51 mouse cellular contexts compared by ENCODE assay signal in genomic region chr13:28096161-28096560, GRCm38 (mm10). TPM values are rescaled to one million over a fixed set of nuclear protein-coding genes. Genes with fewer than 3 reads are reported as not detected.
"Had no signal": no experiment of that assay in that cellular context is flagged by ENCODE, and none has a peak within 500 bp of the region (broad histone marks: within the 10 kb centered on the region; RNA-seq: fewer than 3 reads in every experiment).

No protein-coding gene starts in this region.

- H3K9me3 ChIP-seq: heart, embryonic 10.5 days; heart, embryonic 12.5 days; heart, embryonic 13.5 days; heart, embryonic 15.5 days; hindbrain, embryonic 10.5 days; hindbrain, embryonic 12.5 days; hindbrain, embryonic 13.5 days; hindbrain, embryonic 15.5 days; intestine, embryonic 15.5 days; kidney, embryonic 15.5 days had no signal

- ATAC-seq: hindbrain, embryonic 16.5 days; hindbrain, postnatal 0 days; inflammation-experienced regulatory T-cells, adult 6 months; intestine, embryonic 15.5 days; intestine, embryonic 16.5 days; intestine, postnatal 0 days had no signal

- H3K27me3 ChIP-seq: heart, embryonic 12.5 days; heart, embryonic 13.5 days; heart, embryonic 15.5 days; hindbrain, embryonic 12.5 days; hindbrain, embryonic 13.5 days; hindbrain, embryonic 15.5 days; intestine, embryonic 15.5 days; kidney, embryonic 15.5 days had no signal

- H3K4me3 ChIP-seq: heart, embryonic 10.5 days; heart, embryonic 12.5 days; heart, embryonic 13.5 days; heart, embryonic 15.5 days; hindbrain, embryonic 10.5 days; hindbrain, embryonic 12.5 days; hindbrain, embryonic 13.5 days; hindbrain, embryonic 15.5 days; intestine, embryonic 15.5 days; kidney, embryonic 15.5 days; layer of hippocampus, adult 2 months had no signal

- H3K27ac ChIP-seq: heart, embryonic 10.5 days; heart, embryonic 13.5 days; heart, embryonic 15.5 days; hindbrain, embryonic 10.5 days; hindbrain, embryonic 12.5 days; hindbrain, embryonic 13.5 days; hindbrain, embryonic 14.5 days; hindbrain, embryonic 15.5 days; hindbrain, postnatal 0 days; intestine, embryonic 15.5 days; kidney, embryonic 15.5 days; kidney, postnatal 0 days; layer of hippocampus, adult 2 months had no signal

- DNase-seq: heart, postnatal 10 days; heart, postnatal 14 days; heart, postnatal 36 days; heart, postnatal 4 days; kidney, adult 11 months; kidney, adult 18-20 months; kidney, adult 2 months; kidney, adult 8-10 months; kidney, adult 9 months; kidney, postnatal 10 days; kidney, postnatal 14 days; kidney, postnatal 25 days; kidney, postnatal 36 days; kidney, postnatal 4 days; layer of hippocampus, adult 9-11 months; layer of hippocampus, postnatal 36 days had no signal

- H3K4me2 ChIP-seq: heart, embryonic 11.5 days; heart, embryonic 12.5 days; heart, embryonic 13.5 days; heart, embryonic 15.5 days; hindbrain, embryonic 12.5 days; hindbrain, embryonic 13.5 days; hindbrain, embryonic 14.5 days; hindbrain, embryonic 15.5 days; intestine, embryonic 15.5 days; kidney, embryonic 15.5 days had no signal

- H3K4me1 ChIP-seq: heart, embryonic 10.5 days; heart, embryonic 12.5 days; heart, embryonic 13.5 days; heart, embryonic 15.5 days; hindbrain, embryonic 10.5 days; hindbrain, embryonic 12.5 days; hindbrain, embryonic 13.5 days; hindbrain, embryonic 15.5 days; intestine, embryonic 15.5 days; kidney, embryonic 15.5 days had no signal

- H3K36me3 ChIP-seq: heart, embryonic 10.5 days; heart, embryonic 12.5 days; heart, embryonic 13.5 days; heart, embryonic 15.5 days; hindbrain, embryonic 10.5 days; hindbrain, embryonic 12.5 days; hindbrain, embryonic 13.5 days; hindbrain, embryonic 15.5 days; intestine, embryonic 15.5 days; kidney, embryonic 15.5 days had no signal

- H3K9ac ChIP-seq: heart, embryonic 12.5 days; heart, embryonic 13.5 days; heart, embryonic 15.5 days; hindbrain, embryonic 12.5 days; hindbrain, embryonic 13.5 days; hindbrain, embryonic 14.5 days; hindbrain, embryonic 15.5 days; intestine, embryonic 15.5 days; kidney, embryonic 15.5 days had no signal

RNA-seq across cellular contexts. Expression of gene Prl5a1, which starts 46.1 kb away (rescaled TPM):
- total RNA-seq: heart, adult 8-10 months; heart, postnatal 10 days; heart, postnatal 14 days; heart, postnatal 25 days; heart, postnatal 36 days; heart, postnatal 4 days; hematopoietic stem cell, adult 5-6 weeks; hindbrain, postnatal 0 days; layer of hippocampus, adult 18-20 months; layer of hippocampus, adult 2 months; layer of hippocampus, adult 8-10 months; layer of hippocampus, postnatal 10 days; layer of hippocampus, postnatal 14 days; layer of hippocampus, postnatal 25 days; layer of hippocampus, postnatal 36 days had no signal
- polyA plus RNA-seq: heart, embryonic 10.5 days; heart, embryonic 11.5 days; heart, embryonic 12.5 days; heart, embryonic 13.5 days; heart, embryonic 14.5 days; heart, embryonic 15.5 days; heart, embryonic 16.5 days; heart, postnatal 0 days; hindbrain, embryonic 10.5 days; hindbrain, embryonic 11.5 days; hindbrain, embryonic 12.5 days; hindbrain, embryonic 13.5 days; hindbrain, embryonic 14.5 days; hindbrain, embryonic 15.5 days; hindbrain, embryonic 16.5 days; hindbrain, postnatal 0 days; inflammation-experienced regulatory T-cells, adult 6 months; intestine, embryonic 14.5 days; intestine, embryonic 15.5 days; intestine, embryonic 16.5 days; kidney, adult 2 months; kidney, embryonic 14.5 days; kidney, embryonic 15.5 days; kidney, embryonic 16.5 days; kidney, postnatal 0 days; large intestine, adult 2 months had no signal
